ENCODE assay signal across 30 mouse cellular contexts in genomic region chr10:22845351-22845750, GRCm38 (mm10). TPM values are rescaled to one million over a fixed set of nuclear protein-coding genes. Genes with fewer than 3 reads are reported as not detected.
"Had no signal": no experiment of that assay in that cellular context is flagged by ENCODE, and none has a peak within 500 bp of the region (broad histone marks: within the 10 kb centered on the region; RNA-seq: fewer than 3 reads in every experiment).

No protein-coding gene starts in this region.

- H3K4me1 ChIP-seq: liver, embryonic 12.5 days; liver, embryonic 13.5 days; liver, embryonic 15.5 days had no signal

- H3K36me3 ChIP-seq: limb, embryonic 10.5 days; limb, embryonic 12.5 days; limb, embryonic 13.5 days; limb, embryonic 15.5 days; liver, embryonic 12.5 days; liver, embryonic 13.5 days; liver, embryonic 15.5 days; lung, embryonic 15.5 days; midbrain, embryonic 12.5 days; midbrain, embryonic 13.5 days; midbrain, embryonic 15.5 days had no signal

- H3K4me2 ChIP-seq: limb, embryonic 12.5 days; limb, embryonic 13.5 days; limb, embryonic 15.5 days; liver, embryonic 11.5 days; liver, embryonic 12.5 days; liver, embryonic 13.5 days; liver, embryonic 15.5 days; lung, embryonic 14.5 days; lung, embryonic 15.5 days; midbrain, embryonic 12.5 days; midbrain, embryonic 13.5 days; midbrain, embryonic 15.5 days had no signal

- H3K9me3 ChIP-seq: limb, embryonic 10.5 days; limb, embryonic 12.5 days; limb, embryonic 13.5 days; limb, embryonic 15.5 days; liver, embryonic 12.5 days; liver, embryonic 13.5 days; liver, embryonic 15.5 days; lung, embryonic 15.5 days; midbrain, embryonic 12.5 days; midbrain, embryonic 13.5 days; midbrain, embryonic 15.5 days had no signal

- H3K27ac ChIP-seq: left cerebral cortex, adult 2 months; limb, embryonic 10.5 days; limb, embryonic 12.5 days; limb, embryonic 13.5 days; limb, embryonic 15.5 days; liver, embryonic 12.5 days; liver, embryonic 13.5 days; liver, embryonic 14.5 days; liver, embryonic 15.5 days; lung, embryonic 15.5 days; macrophage; midbrain, embryonic 12.5 days; midbrain, embryonic 13.5 days; midbrain, embryonic 15.5 days had no signal

- ATAC-seq: liver, embryonic 12.5 days; liver, postnatal 0 days; midbrain, embryonic 13.5 days; midbrain, embryonic 15.5 days; midbrain, embryonic 16.5 days had no signal

- DNase-seq: left cerebral cortex, postnatal 4 days; liver; liver, embryonic 13.5 days; liver, postnatal 0 days; lung, adult 18-20 months; lung, adult 2 months; lung, embryonic 14.5 days; lung, postnatal 14 days; lung, postnatal 36 days; lung, postnatal 4 days; midbrain, embryonic 14.5 days had no signal

- H3K4me3 ChIP-seq: left cerebral cortex, adult 2 months; limb, embryonic 10.5 days; limb, embryonic 12.5 days; limb, embryonic 13.5 days; limb, embryonic 15.5 days; liver, embryonic 12.5 days; liver, embryonic 13.5 days; liver, embryonic 15.5 days; lung, embryonic 15.5 days; megakaryocyte, embryonic 14.5 days; midbrain, embryonic 12.5 days; midbrain, embryonic 13.5 days; midbrain, embryonic 15.5 days; myocyte had no signal

- H3K9ac ChIP-seq: limb, embryonic 12.5 days; limb, embryonic 13.5 days; limb, embryonic 15.5 days; liver, embryonic 12.5 days; liver, embryonic 13.5 days; liver, embryonic 14.5 days; liver, embryonic 15.5 days; liver, postnatal 0 days; lung, embryonic 14.5 days; lung, embryonic 15.5 days; midbrain, embryonic 12.5 days; midbrain, embryonic 13.5 days; midbrain, embryonic 15.5 days had no signal

RNA-seq across cellular contexts. Expression of gene Tcf21, which starts 25.4 kb away (rescaled TPM):
- polyA plus RNA-seq: limb, embryonic 11.5 days; macrophage; midbrain, embryonic 12.5 days; midbrain, embryonic 14.5 days; midbrain, postnatal 0 days; myocyte had no signal
